In genomic region chr4:117133366-117133796, GRCm38 (mm10) we compare ENCODE assay signal across 8 mouse cellular contexts. TPM values are rescaled to one million over a fixed set of nuclear protein-coding genes. Genes with fewer than 3 reads are reported as not detected.
DNase-seq lines count a peak whose midpoint lies in the region; ATAC-seq and TF ChIP-seq lines count a peak whose summit lies in the region.

No protein-coding gene starts in this region.

- peak; percentile 5; the same call in 1 of the 2 replicates for ATAC-seq in intestine, embryonic 16.5 days
- peak; percentile 46 for ATAC-seq in neural tube, embryonic 12.5 days (ENCODE audit: low FRiP score, low read depth)

- H3K4me1 ChIP-seq in cerebellum, adult 2 months (ENCODE audit: control insufficient read depth, insufficient read depth, low read length), result no peaks in the 10 kb centered on the region; the same call in 1 of the 2 replicates
- H3K4me1 ChIP-seq in intestine, embryonic 16.5 days (ENCODE audit: control insufficient read depth, insufficient read depth, low read length), result peaks cover 20% of the 10 kb centered on the region
- peaks cover 28% of the 10 kb centered on the region for H3K4me1 ChIP-seq in neural tube, embryonic 12.5 days

- no peaks in the 10 kb centered on the region for H3K27me3 ChIP-seq in cerebellum, adult 2 months (ENCODE audit: control insufficient read depth, insufficient read depth, low read length)
- H3K27me3 ChIP-seq in intestine, embryonic 16.5 days (replicated peaks; ENCODE audit: control insufficient read depth, insufficient read depth, low read length), result peaks cover 3% of the 10 kb centered on the region; the same call in 1 of the 2 replicates
- H3K27me3 ChIP-seq in neural tube, embryonic 12.5 days (replicated peaks), result peaks cover 8% of the 10 kb centered on the region; the same call in 1 of the 2 replicates

- peak overlapping the region; percentile 65 for H3K4me3 ChIP-seq in cerebellum, adult 2 months (replicated peaks; ENCODE audit: insufficient read depth, low read depth, low read length)
- H3K4me3 ChIP-seq in intestine, embryonic 16.5 days (ENCODE audit: low read length), result peak overlapping the region; percentile 91
- peak overlapping the region; percentile 89 for H3K4me3 ChIP-seq in neural tube, embryonic 12.5 days

- TF ChIP-seq POLR2A in cerebellum, adult 2 months (IDR thresholded peaks at IDR 0.05; ENCODE audit: borderline replicate concordance, insufficient read depth, low read length), result no peak

- peaks cover 6% of the 10 kb centered on the region for H3K36me3 ChIP-seq in intestine, embryonic 16.5 days (ENCODE audit: control insufficient read depth, insufficient read depth, low read length)
- H3K36me3 ChIP-seq in neural tube, embryonic 12.5 days, result peaks cover 20% of the 10 kb centered on the region; the same call in 1 of the 2 replicates

- H3K27ac ChIP-seq in cerebellum, adult 2 months (ENCODE audit: insufficient read depth, low read length), result no peak overlapping the region
- peak overlapping the region; percentile 37; the same call in 1 of the 2 replicates for H3K27ac ChIP-seq in intestine, embryonic 16.5 days (ENCODE audit: low read length)
- peak overlapping the region; percentile 57 for H3K27ac ChIP-seq in neural tube, embryonic 12.5 days

- under 1% methylated on average over 42 of the region's 42 CpGs for WGBS in cerebellum, adult 2 months
- under 1% methylated on average over 42 of the region's 42 CpGs for WGBS in intestine, embryonic 16.5 days
- WGBS in neural tube, embryonic 12.5 days, result under 1% methylated on average over 42 of the region's 42 CpGs

- peak overlapping the region; percentile 95 for H3K9ac ChIP-seq in intestine, embryonic 16.5 days (ENCODE audit: low read depth, low read length)
- H3K9ac ChIP-seq in neural tube, embryonic 12.5 days, result peak overlapping the region; percentile 89

- no peak for TF ChIP-seq CTCF in cerebellum, adult 2 months (IDR thresholded peaks at IDR 0.05; ENCODE audit: borderline replicate concordance, insufficient read depth, low read depth, low read length)

- DNase-seq in cerebellum, adult 2 months, result no peak
- DNase-seq in cerebellum, postnatal 25 days, result no peak
- DNase-seq in right cerebral cortex, postnatal 25 days, result peak; percentile 35
- DNase-seq in right cerebral cortex, postnatal 10 days (ENCODE audit: low spot score in 2 of 2), result no peak
- no peak for DNase-seq in left cerebral cortex, adult 8-10 months (ENCODE audit: low spot score in 2 of 2)
- no peak for DNase-seq in spleen, adult 18-20 months

- H3K9me3 ChIP-seq in intestine, embryonic 16.5 days (ENCODE audit: control insufficient read depth, low read length), result no peaks in the 10 kb centered on the region
- H3K9me3 ChIP-seq in neural tube, embryonic 12.5 days, result no peaks in the 10 kb centered on the region

- peak overlapping the region; percentile 99 for H3K4me2 ChIP-seq in intestine, embryonic 16.5 days (ENCODE audit: low read depth, low read length)
- H3K4me2 ChIP-seq in neural tube, embryonic 12.5 days (replicated peaks), result peak overlapping the region; percentile 80

RNA-seq across cellular contexts. Expression of gene Plk3, which starts 0.4 kb away (rescaled TPM):
- 11.2 and 13.6 TPM in 2 replicates for polyA plus RNA-seq in cerebellum, adult 2 months (2012; rRNA removed)
- 2.5 and 4.1 TPM in 2 replicates for polyA plus RNA-seq in intestine, embryonic 16.5 days (2015; fragmentation: Nextera tagmentation; extraction: Ambion mirVana)
- polyA plus RNA-seq in neural tube, embryonic 12.5 days (2016; fragmentation: Nextera tagmentation; extraction: Ambion mirVana), result 39.3 and 41.4 TPM in 2 replicates
- total RNA-seq in left cerebral cortex, adult 8-10 months (2022), result 10 to 100 TPM in 3 of 4 experiments, 1 to 10 TPM in 1; 8.0 to 14.1 (median 12.9) TPM

RNA-seq across cellular contexts. Expression of gene Tctex1d4, which starts 6.8 kb away (rescaled TPM):
- 0.92 and 2.2 TPM in 2 replicates for polyA plus RNA-seq in cerebellum, adult 2 months (2012; rRNA removed)
- not detected in 2 replicates for polyA plus RNA-seq in intestine, embryonic 16.5 days (2015; fragmentation: Nextera tagmentation; extraction: Ambion mirVana)
- polyA plus RNA-seq in neural tube, embryonic 12.5 days (2016; fragmentation: Nextera tagmentation; extraction: Ambion mirVana), result not detected in 2 replicates
- not detected for total RNA-seq in left cerebral cortex, adult 8-10 months (2022)

RNA-seq across cellular contexts. Expression of gene Btbd19, which starts 7.9 kb away (rescaled TPM):
- polyA plus RNA-seq in cerebellum, adult 2 months (2012; rRNA removed), result 7.0 and 7.1 TPM in 2 replicates
- polyA plus RNA-seq in intestine, embryonic 16.5 days (2015; fragmentation: Nextera tagmentation; extraction: Ambion mirVana), result 3.9 and 4.8 TPM in 2 replicates
- polyA plus RNA-seq in neural tube, embryonic 12.5 days (2016; fragmentation: Nextera tagmentation; extraction: Ambion mirVana), result 3.6 and 4.6 TPM in 2 replicates
- 10 to 100 TPM; 14.1 to 18.8 (median 17.4) TPM for total RNA-seq in left cerebral cortex, adult 8-10 months (2022)

RNA-seq across cellular contexts. Expression of gene Rps8, which starts 22.7 kb away (rescaled TPM):
- 458 and 507 TPM in 2 replicates for polyA plus RNA-seq in cerebellum, adult 2 months (2012; rRNA removed)
- polyA plus RNA-seq in intestine, embryonic 16.5 days (2015; fragmentation: Nextera tagmentation; extraction: Ambion mirVana), result 811 and 851 TPM in 2 replicates
- polyA plus RNA-seq in neural tube, embryonic 12.5 days (2016; fragmentation: Nextera tagmentation; extraction: Ambion mirVana), result 554 and 578 TPM in 2 replicates
- 100 to 1,000 TPM; 561 to 608 (median 588) TPM for total RNA-seq in left cerebral cortex, adult 8-10 months (2022)

RNA-seq across cellular contexts. Expression of gene Ptch2, which starts 37.5 kb away (rescaled TPM):
- 3.6 and 3.9 TPM in 2 replicates for polyA plus RNA-seq in cerebellum, adult 2 months (2012; rRNA removed)
- polyA plus RNA-seq in intestine, embryonic 16.5 days (2015; fragmentation: Nextera tagmentation; extraction: Ambion mirVana), result 6.2 and 6.4 TPM in 2 replicates
- 5.2 and 6.0 TPM in 2 replicates for polyA plus RNA-seq in neural tube, embryonic 12.5 days (2016; fragmentation: Nextera tagmentation; extraction: Ambion mirVana)
- total RNA-seq in left cerebral cortex, adult 8-10 months (2022), result 1 to 10 TPM; 1.4 to 3.0 (median 1.6) TPM
